Mouse (Mus musculus) megakaryocyte, embryonic 14.5 days (primary cell): Measurements from ENCODE around the gene Zdhhc24.

Experiments
- FLI1 ChIP-seq: IDR thresholded peaks from 2 replicates; pipeline ENCODE4 v1.6.1; 2012; ENCODE audit warnings: low read length, inconsistent platforms, mixed read lengths
- GATA1 ChIP-seq: IDR thresholded peaks from 3 replicates; pipeline ENCODE4 v1.6.1; 2012; ENCODE audit warnings: mixed read lengths, low read length, inconsistent platforms, borderline replicate concordance

GRCm38 (mm10) chr19:4829156-4829555, 49.3 kb upstream of the Zdhhc24 start:
- no peak for TF ChIP-seq GATA1
- TF ChIP-seq FLI1, result no peak
